Mouse (Mus musculus): Measurements from ENCODE around the gene Papola. TPM values are rescaled to one million over a fixed set of nuclear protein-coding genes. Genes with fewer than 3 reads are reported as not detected.

The Papola gene
- total RNA-seq, 1 experiment: 131 TPM

GRCm38 (mm10) chr12:105843243-105844005 lies 58.9 kb downstream of the Papola start:
- Histone ChIP-seq H3K4me3 (ENCODE audit: insufficient read depth in 1 of 2, low read depth in 1 of 2, low read length in 2 of 2, poor library complexity in 1 of 2, severe bottlenecking in 1 of 2) (no peak overlapping the region), H3K9ac (ENCODE audit: insufficient read depth, low read depth, low read length, poor library complexity, severe bottlenecking) (no peak overlapping the region), H3K36me3 (ENCODE audit: control insufficient read depth, insufficient read depth, low read length, poor library complexity, severe bottlenecking) (peaks cover 16% of the 10 kb centered on the region), H3K4me1 (ENCODE audit: control insufficient read depth in 2 of 2, insufficient read depth in 2 of 2, low read length in 2 of 2, poor library complexity in 1 of 2) (no peaks in the 10 kb centered on the region), H3K27ac (ENCODE audit: insufficient read depth, low read depth, low read length, poor library complexity, severe bottlenecking) (no peak overlapping the region), H3K9me3 (ENCODE audit: control insufficient read depth, insufficient read depth, low read depth, low read length) (no peaks in the 10 kb centered on the region)
- in situ Hi-C loops (cut with MboI; ENCODE audit: low sequenced_read_pairs in 2 of 2, unreplicated experiment in 2 of 2): no loop called here
- TF ChIP-seq MAFK (IDR thresholded peaks at IDR 0.05; ENCODE audit: insufficient read depth, low read depth, low read length): no peak
- TF ChIP-seq CHD2 (IDR thresholded peaks at IDR 0.05; ENCODE audit: low read depth, low read length): no peak
- no peak for TF ChIP-seq HCFC1 (IDR thresholded peaks at IDR 0.05; ENCODE audit: borderline replicate concordance, insufficient read depth, low read length)
- TF ChIP-seq ZNF384 (IDR thresholded peaks at IDR 0.05; ENCODE audit: low read depth, low read length): no peak
- no peak for TF ChIP-seq ZC3H11A (IDR thresholded peaks at IDR 0.05; ENCODE audit: borderline replicate concordance, low read depth, low read length)
- DNase-seq (ENCODE audit: low read depth, low spot score): no peak

DNA sequence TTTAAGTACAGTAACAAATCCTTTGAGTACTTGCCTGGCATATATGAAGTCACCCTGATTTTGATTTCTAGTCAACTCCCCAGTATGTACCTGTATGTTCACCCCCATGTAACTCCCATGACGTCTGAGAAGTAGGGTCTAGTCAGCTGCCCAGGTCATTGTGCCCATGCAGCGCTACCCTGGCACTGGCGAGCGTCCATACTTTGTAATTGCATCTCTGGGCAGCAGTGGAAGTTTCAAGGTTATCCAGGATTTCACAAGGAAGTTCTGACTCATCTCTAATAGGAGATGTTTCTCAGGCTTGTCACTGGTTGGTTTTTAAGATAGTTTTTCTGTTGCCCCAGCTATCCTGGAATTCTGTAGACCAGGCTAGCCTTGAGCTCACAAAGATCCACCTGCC lies 59.9 kb downstream of the Papola start:
- TF ChIP-seq CHD2 (IDR thresholded peaks at IDR 0.05; ENCODE audit: low read depth, low read length) (no peak), MAFK (IDR thresholded peaks at IDR 0.05; ENCODE audit: insufficient read depth, low read depth, low read length) (no peak), ZNF384 (IDR thresholded peaks at IDR 0.05; ENCODE audit: low read depth, low read length) (no peak)
- Histone ChIP-seq H3K9ac (ENCODE audit: insufficient read depth, low read depth, low read length, poor library complexity, severe bottlenecking) (no peak overlapping the region), H3K9me3 (ENCODE audit: control insufficient read depth, insufficient read depth, low read depth, low read length) (no peaks in the 10 kb centered on the region), H3K4me3 (ENCODE audit: insufficient read depth in 1 of 2, low read depth in 1 of 2, low read length in 2 of 2, poor library complexity in 1 of 2, severe bottlenecking in 1 of 2) (no peak overlapping the region), H3K36me3 (ENCODE audit: control insufficient read depth, insufficient read depth, low read length, poor library complexity, severe bottlenecking) (peaks cover 16% of the 10 kb centered on the region), H3K27ac (ENCODE audit: insufficient read depth, low read depth, low read length, poor library complexity, severe bottlenecking) (no peak overlapping the region), H3K4me1 (ENCODE audit: control insufficient read depth in 2 of 2, insufficient read depth in 2 of 2, low read length in 2 of 2, poor library complexity in 1 of 2) (no peaks in the 10 kb centered on the region)
- DNase-seq (ENCODE audit: low read depth, low spot score): no peak
- in situ Hi-C loops (cut with MboI; ENCODE audit: low sequenced_read_pairs in 2 of 2, unreplicated experiment in 2 of 2): no loop called here

GRCm38 (mm10) chr12:105849102-105849501 lies 64.6 kb downstream of the Papola start:
- no peak for DNase-seq (ENCODE audit: low read depth, low spot score)
- H3K9ac ChIP-seq (ENCODE audit: insufficient read depth, low read depth, low read length, poor library complexity, severe bottlenecking): no peak overlapping the region
- in situ Hi-C loops (cut with MboI; ENCODE audit: low sequenced_read_pairs in 2 of 2, unreplicated experiment in 2 of 2): no loop called here
- H3K4me1 ChIP-seq (ENCODE audit: control insufficient read depth in 2 of 2, insufficient read depth in 2 of 2, low read length in 2 of 2, poor library complexity in 1 of 2): no peaks in the 10 kb centered on the region
- H3K36me3 ChIP-seq (ENCODE audit: control insufficient read depth, insufficient read depth, low read length, poor library complexity, severe bottlenecking): no peaks in the 10 kb centered on the region; the same call in 1 of the 2 replicates
- no peak overlapping the region for H3K27ac ChIP-seq (ENCODE audit: insufficient read depth, low read depth, low read length, poor library complexity, severe bottlenecking)
- H3K4me3 ChIP-seq (ENCODE audit: insufficient read depth in 1 of 2, low read depth in 1 of 2, low read length in 2 of 2, poor library complexity in 1 of 2, severe bottlenecking in 1 of 2): no peak overlapping the region
- no peaks in the 10 kb centered on the region for H3K9me3 ChIP-seq (ENCODE audit: control insufficient read depth, insufficient read depth, low read depth, low read length)
- TF ChIP-seq HCFC1 (IDR thresholded peaks at IDR 0.05; ENCODE audit: borderline replicate concordance, insufficient read depth, low read length) (no peak), ZC3H11A (IDR thresholded peaks at IDR 0.05; ENCODE audit: borderline replicate concordance, low read depth, low read length) (no peak), CHD2 (IDR thresholded peaks at IDR 0.05; ENCODE audit: low read depth, low read length) (no peak), ZNF384 (IDR thresholded peaks at IDR 0.05; ENCODE audit: low read depth, low read length) (no peak), MAFK (IDR thresholded peaks at IDR 0.05; ENCODE audit: insufficient read depth, low read depth, low read length) (no peak)

GRCm38 (mm10) chr12:105850675-105851074 lies 66.2 kb downstream of the Papola start:
- in situ Hi-C loops (cut with MboI; ENCODE audit: low sequenced_read_pairs in 2 of 2, unreplicated experiment in 2 of 2): no loop called here
- Histone ChIP-seq H3K36me3 (ENCODE audit: control insufficient read depth, insufficient read depth, low read length, poor library complexity, severe bottlenecking) (no peaks in the 10 kb centered on the region), H3K9me3 (ENCODE audit: control insufficient read depth, insufficient read depth, low read depth, low read length) (no peaks in the 10 kb centered on the region), H3K9ac (ENCODE audit: insufficient read depth, low read depth, low read length, poor library complexity, severe bottlenecking) (no peak overlapping the region), H3K4me3 (ENCODE audit: insufficient read depth in 1 of 2, low read depth in 1 of 2, low read length in 2 of 2, poor library complexity in 1 of 2, severe bottlenecking in 1 of 2) (no peak overlapping the region), H3K4me1 (ENCODE audit: control insufficient read depth in 2 of 2, insufficient read depth in 2 of 2, low read length in 2 of 2, poor library complexity in 1 of 2) (no peaks in the 10 kb centered on the region), H3K27ac (ENCODE audit: insufficient read depth, low read depth, low read length, poor library complexity, severe bottlenecking) (no peak overlapping the region)
- DNase-seq (ENCODE audit: low read depth, low spot score): no peak
- TF ChIP-seq CHD2 (IDR thresholded peaks at IDR 0.05; ENCODE audit: low read depth, low read length): no peak
- TF ChIP-seq ZNF384 (IDR thresholded peaks at IDR 0.05; ENCODE audit: low read depth, low read length): no peak
- TF ChIP-seq MAFK (IDR thresholded peaks at IDR 0.05; ENCODE audit: insufficient read depth, low read depth, low read length): no peak
- no peak for TF ChIP-seq ZC3H11A (IDR thresholded peaks at IDR 0.05; ENCODE audit: borderline replicate concordance, low read depth, low read length)
- TF ChIP-seq HCFC1 (IDR thresholded peaks at IDR 0.05; ENCODE audit: borderline replicate concordance, insufficient read depth, low read length): no peak
